Mouse (Mus musculus): Measurements from ENCODE around the gene Trip12. TPM values are rescaled to one million over a fixed set of nuclear protein-coding genes. Genes with fewer than 3 reads are reported as not detected.

Gene Trip12
- polyA plus RNA-seq, 1 experiment from 2014 or later: 37.3 TPM

- peaks cover 3% of the 10 kb centered on the region; the same call in 1 of the 2 replicates for H3K36me3 ChIP-seq
- peak overlapping the region; percentile 96 for H3K27ac ChIP-seq (replicated peaks)
- H3K9me3 ChIP-seq (replicated peaks): no peaks in the 10 kb centered on the region
- peak; percentile 74 for ATAC-seq (ENCODE audit: low FRiP score)
- H3K4me2 ChIP-seq: peak overlapping the region; percentile 81
- under 1% methylated on average over 29 of the region's 44 CpGs for WGBS
- no peaks in the 10 kb centered on the region for H3K27me3 ChIP-seq (replicated peaks)
- peak overlapping the region; percentile 99 for H3K9ac ChIP-seq (replicated peaks)
- peak overlapping the region; percentile 95 for H3K4me3 ChIP-seq (replicated peaks)
- H3K4me1 ChIP-seq: peaks cover 32% of the 10 kb centered on the region
Measured at GRCm38 (mm10) chr1:84838621-84839151, 1.6 kb downstream of the Trip12 start.

- under 1% methylated on average over 22 of the region's 22 CpGs for WGBS
- Histone ChIP-seq H3K27me3 (replicated peaks) (no peaks in the 10 kb centered on the region), H3K36me3 (peaks cover 6% of the 10 kb centered on the region; the same call in 1 of the 2 replicates), H3K4me1 (peaks cover 32% of the 10 kb centered on the region), H3K9ac (replicated peaks) (peak overlapping the region; percentile 99), H3K4me2 (peak overlapping the region; percentile 81), H3K27ac (replicated peaks) (peak overlapping the region; percentile 96), H3K4me3 (replicated peaks) (peak overlapping the region; percentile 95), H3K9me3 (replicated peaks) (no peaks in the 10 kb centered on the region)
- no peak; the same call in 1 of the 2 replicates for ATAC-seq (ENCODE audit: low FRiP score)
Measured at GRCm38 (mm10) chr1:84838156-84838555, 2.2 kb downstream of the Trip12 start.

GRCm38 (mm10) chr1:84837523-84838145, 2.7 kb downstream of the Trip12 start:
- peak overlapping the region; percentile 95 for H3K4me3 ChIP-seq (replicated peaks)
- peak overlapping the region; percentile 81 for H3K4me2 ChIP-seq
- no peaks in the 10 kb centered on the region for H3K27me3 ChIP-seq (replicated peaks)
- H3K9ac ChIP-seq (replicated peaks): peak overlapping the region; percentile 99; the same call in 1 of the 2 replicates
- no peak for ATAC-seq (ENCODE audit: low FRiP score)
- peaks cover 32% of the 10 kb centered on the region for H3K4me1 ChIP-seq
- 10% methylated on average over 20 of the region's 20 CpGs for WGBS
- no peaks in the 10 kb centered on the region for H3K9me3 ChIP-seq (replicated peaks)
- H3K27ac ChIP-seq (replicated peaks): no peak overlapping the region; the same call in 1 of the 2 replicates
- H3K36me3 ChIP-seq: peaks cover 6% of the 10 kb centered on the region; the same call in 1 of the 2 replicates

- Histone ChIP-seq H3K9me3 (replicated peaks) (no peaks in the 10 kb centered on the region), H3K4me3 (replicated peaks) (no peak overlapping the region), H3K4me2 (no peak overlapping the region), H3K9ac (replicated peaks) (no peak overlapping the region), H3K27ac (replicated peaks) (no peak overlapping the region), H3K27me3 (replicated peaks) (no peaks in the 10 kb centered on the region), H3K36me3 (0 out of 2 replicates have a peak, but pooled peaks cover 3% of the 10 kb centered on the region), H3K4me1 (no peaks in the 10 kb centered on the region)
- WGBS: 92% methylated on average over 2 of the region's 2 CpGs
- no peak for ATAC-seq (ENCODE audit: low FRiP score)
Measured at GRCm38 (mm10) chr1:84825091-84825490, 15.2 kb downstream of the Trip12 start.

GRCm38 (mm10) chr1:84817596-84817995, 22.7 kb downstream of the Trip12 start:
- Histone ChIP-seq H3K27me3 (replicated peaks) (no peaks in the 10 kb centered on the region), H3K4me1 (no peaks in the 10 kb centered on the region), H3K9ac (replicated peaks) (no peak overlapping the region), H3K4me2 (no peak overlapping the region), H3K36me3 (peaks cover 4% of the 10 kb centered on the region; the same call in 1 of the 2 replicates), H3K4me3 (replicated peaks) (no peak overlapping the region), H3K9me3 (replicated peaks) (no peaks in the 10 kb centered on the region), H3K27ac (replicated peaks) (no peak overlapping the region)
- WGBS: 95% methylated on average over 1 of the region's 1 CpGs
- no peak for ATAC-seq (ENCODE audit: low FRiP score)

- H3K4me1 ChIP-seq: no peaks in the 10 kb centered on the region
- no peak overlapping the region for H3K9ac ChIP-seq (replicated peaks)
- no peak for ATAC-seq (ENCODE audit: low FRiP score)
- WGBS: 94% methylated on average over 1 of the region's 1 CpGs
- no peaks in the 10 kb centered on the region for H3K27me3 ChIP-seq (replicated peaks)
- no peak overlapping the region for H3K4me2 ChIP-seq
- no peak overlapping the region for H3K27ac ChIP-seq (replicated peaks)
- H3K9me3 ChIP-seq (replicated peaks): no peaks in the 10 kb centered on the region
- H3K36me3 ChIP-seq: no peaks in the 10 kb centered on the region
- H3K4me3 ChIP-seq (replicated peaks): no peak overlapping the region
Measured at GRCm38 (mm10) chr1:84803788-84804187, 36.5 kb downstream of the Trip12 start.

- Histone ChIP-seq H3K4me1 (no peaks in the 10 kb centered on the region), H3K27ac (replicated peaks) (no peak overlapping the region), H3K4me2 (no peak overlapping the region), H3K27me3 (replicated peaks) (no peaks in the 10 kb centered on the region), H3K9ac (replicated peaks) (no peak overlapping the region), H3K9me3 (replicated peaks) (no peaks in the 10 kb centered on the region), H3K4me3 (replicated peaks) (no peak overlapping the region), H3K36me3 (no peaks in the 10 kb centered on the region; the same call in 1 of the 2 replicates)
- no peak for ATAC-seq (ENCODE audit: low FRiP score)
Measured at GRCm38 (mm10) chr1:84799166-84799565, 41.1 kb downstream of the Trip12 start.

- Histone ChIP-seq H3K27me3 (replicated peaks) (no peaks in the 10 kb centered on the region), H3K9ac (replicated peaks) (no peak overlapping the region), H3K9me3 (replicated peaks) (no peaks in the 10 kb centered on the region), H3K4me1 (no peaks in the 10 kb centered on the region), H3K4me3 (replicated peaks) (no peak overlapping the region), H3K4me2 (no peak overlapping the region), H3K27ac (replicated peaks) (no peak overlapping the region), H3K36me3 (peaks cover 11% of the 10 kb centered on the region)
- no peak for ATAC-seq (ENCODE audit: low FRiP score)
- WGBS: 92% methylated on average over 7 of the region's 7 CpGs
Measured at GRCm38 (mm10) chr1:84795335-84795734, 45.0 kb downstream of the Trip12 start.

- Histone ChIP-seq H3K4me3 (replicated peaks) (no peak overlapping the region), H3K36me3 (peaks cover 21% of the 10 kb centered on the region), H3K9me3 (replicated peaks) (no peaks in the 10 kb centered on the region), H3K4me2 (no peak overlapping the region), H3K27ac (replicated peaks) (no peak overlapping the region), H3K27me3 (replicated peaks) (no peaks in the 10 kb centered on the region), H3K4me1 (no peaks in the 10 kb centered on the region), H3K9ac (replicated peaks) (no peak overlapping the region)
- no peak for ATAC-seq (ENCODE audit: low FRiP score)
- 91% methylated on average over 2 of the region's 2 CpGs for WGBS
Measured at GRCm38 (mm10) chr1:84791393-84791792, 48.9 kb downstream of the Trip12 start.

GRCm38 (mm10) chr1:84780630-84781029, 59.7 kb downstream of the Trip12 start:
- H3K36me3 ChIP-seq: peaks cover 7% of the 10 kb centered on the region; the same call in 1 of the 2 replicates
- no peak overlapping the region for H3K9ac ChIP-seq (replicated peaks)
- no peaks in the 10 kb centered on the region for H3K9me3 ChIP-seq (replicated peaks)
- no peak overlapping the region for H3K27ac ChIP-seq (replicated peaks)
- no peak overlapping the region for H3K4me3 ChIP-seq (replicated peaks)
- H3K4me2 ChIP-seq: no peak overlapping the region
- no peaks in the 10 kb centered on the region for H3K27me3 ChIP-seq (replicated peaks)
- no peak for ATAC-seq (ENCODE audit: low FRiP score)
- WGBS: 92% methylated on average over 3 of the region's 3 CpGs
- no peaks in the 10 kb centered on the region for H3K4me1 ChIP-seq

GRCm38 (mm10) chr1:84777455-84777854, 62.9 kb downstream of the Trip12 start:
- no peak overlapping the region for H3K27ac ChIP-seq (replicated peaks)
- peaks cover 6% of the 10 kb centered on the region; the same call in 1 of the 2 replicates for H3K36me3 ChIP-seq
- ATAC-seq (ENCODE audit: low FRiP score): no peak
- WGBS: 97% methylated on average over 1 of the region's 1 CpGs
- H3K4me1 ChIP-seq: no peaks in the 10 kb centered on the region
- H3K4me2 ChIP-seq: no peak overlapping the region
- no peaks in the 10 kb centered on the region for H3K9me3 ChIP-seq (replicated peaks)
- no peak overlapping the region for H3K9ac ChIP-seq (replicated peaks)
- no peaks in the 10 kb centered on the region for H3K27me3 ChIP-seq (replicated peaks)
- H3K4me3 ChIP-seq (replicated peaks): no peak overlapping the region

- WGBS: 87% methylated on average over 4 of the region's 4 CpGs
- H3K27ac ChIP-seq (replicated peaks): no peak overlapping the region
- no peaks in the 10 kb centered on the region for H3K9me3 ChIP-seq (replicated peaks)
- no peak overlapping the region for H3K4me2 ChIP-seq
- H3K9ac ChIP-seq (replicated peaks): no peak overlapping the region
- H3K4me1 ChIP-seq: no peaks in the 10 kb centered on the region
- H3K27me3 ChIP-seq (replicated peaks): no peaks in the 10 kb centered on the region
- H3K36me3 ChIP-seq: peaks cover 60% of the 10 kb centered on the region
- ATAC-seq (ENCODE audit: low FRiP score): no peak
- H3K4me3 ChIP-seq (replicated peaks): no peak overlapping the region
Measured at GRCm38 (mm10) chr1:84758843-84759242, 81.5 kb downstream of the Trip12 start.

All from neural tube, embryonic 15.5 days (tissue).